Mouse (Mus musculus): Measurements from ENCODE around the gene Ifna5. TPM values are rescaled to one million over a fixed set of nuclear protein-coding genes. Genes with fewer than 3 reads are reported as not detected.
A peak's percentile ranks its signal among the peaks of the same experiment; 100 is the strongest.

Ifna5 gene
- polyA plus RNA-seq, 2 experiments = not detected

- 12% methylated on average over 4 of the region's 4 CpGs for WGBS (ENCODE audit: insufficient replicate concordance)
- Histone ChIP-seq H3K27me3 (ENCODE audit: control insufficient read depth, insufficient read depth, low read length) (no peaks in the 10 kb centered on the region), H3K9me3 (ENCODE audit: control insufficient read depth, low read length) (no peaks in the 10 kb centered on the region), H3K4me3 (ENCODE audit: insufficient read depth in 1 of 2, low read depth in 2 of 2, low read length in 2 of 2) (no peak overlapping the region), H3K9ac (replicated peaks) (no peak overlapping the region), H3K27ac (no peak overlapping the region), H3K36me3 (replicated peaks; ENCODE audit: control insufficient read depth, insufficient read depth, low read depth) (no peaks in the 10 kb centered on the region), H3K4me2 (ENCODE audit: low read depth) (no peak overlapping the region), H3K4me1 (replicated peaks; ENCODE audit: control insufficient read depth in 2 of 2, insufficient read depth in 2 of 2, low read length in 1 of 2) (no peaks in the 10 kb centered on the region)
- DNase-seq (ENCODE audit: low read depth in 3 of 3, low spot score in 3 of 3) = no peak
- no peak; the same call in 1 of the 2 replicates for TF ChIP-seq CTCF (IDR thresholded peaks at IDR 0.05; ENCODE audit: low read depth)
- ATAC-seq (ENCODE audit: insufficient read depth) = no peak
Observed at GRCm38 (mm10) chr4:88830523-88830922, 4.8 kb upstream of the Ifna5 start.

DNA sequence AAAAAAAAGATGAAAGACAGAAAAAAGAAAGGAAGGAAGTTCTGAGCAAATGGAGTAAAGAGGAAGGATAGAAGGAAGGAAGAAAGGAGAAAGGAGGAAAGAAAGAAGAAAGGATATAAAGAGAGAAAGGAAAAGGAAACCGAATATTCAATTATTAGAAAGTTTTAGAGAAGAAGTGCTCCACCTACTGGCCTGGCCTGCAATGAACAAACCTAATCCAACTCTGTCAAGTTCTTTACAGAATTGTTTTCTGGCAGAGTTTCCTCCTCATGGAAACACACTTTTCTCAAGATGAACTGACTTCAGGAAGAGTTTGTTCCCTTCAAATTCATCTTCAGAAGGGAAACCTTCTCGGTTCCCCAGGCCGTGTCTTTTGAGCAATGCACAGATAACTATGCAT lies 3.5 kb downstream of the Ifna5 start:
- ATAC-seq (ENCODE audit: insufficient read depth) (no peak), DNase-seq (ENCODE audit: low read depth in 3 of 3, low spot score in 3 of 3) (no peak)
- H3K36me3 ChIP-seq (replicated peaks; ENCODE audit: control insufficient read depth, insufficient read depth, low read depth) = no peaks in the 10 kb centered on the region
- no peaks in the 10 kb centered on the region for H3K9me3 ChIP-seq (ENCODE audit: control insufficient read depth, low read length)
- H3K4me2 ChIP-seq (ENCODE audit: low read depth) = no peak overlapping the region
- 27% methylated on average over 3 of the region's 3 CpGs for WGBS (ENCODE audit: insufficient replicate concordance)
- no peak for TF ChIP-seq EP300 (IDR thresholded peaks at IDR 0.05; ENCODE audit: low read depth)
- peak; percentile 41; the same call in 1 of the 2 replicates for TF ChIP-seq CTCF (IDR thresholded peaks at IDR 0.05; ENCODE audit: low read depth)
- H3K27me3 ChIP-seq (ENCODE audit: control insufficient read depth, insufficient read depth, low read length) = no peaks in the 10 kb centered on the region
- no peak overlapping the region for H3K4me3 ChIP-seq (ENCODE audit: insufficient read depth in 1 of 2, low read depth in 2 of 2, low read length in 2 of 2)
- no peaks in the 10 kb centered on the region for H3K4me1 ChIP-seq (replicated peaks; ENCODE audit: control insufficient read depth in 2 of 2, insufficient read depth in 2 of 2, low read length in 1 of 2)
- H3K27ac ChIP-seq = no peak overlapping the region
- H3K9ac ChIP-seq (replicated peaks) = no peak overlapping the region

GRCm38 (mm10) chr4:88840058-88840457 lies 4.7 kb downstream of the Ifna5 start:
- Histone ChIP-seq H3K27me3 (ENCODE audit: control insufficient read depth, insufficient read depth, low read length) (no peaks in the 10 kb centered on the region), H3K27ac (no peak overlapping the region), H3K4me1 (replicated peaks; ENCODE audit: control insufficient read depth in 2 of 2, insufficient read depth in 2 of 2, low read length in 1 of 2) (no peaks in the 10 kb centered on the region), H3K36me3 (replicated peaks; ENCODE audit: control insufficient read depth, insufficient read depth, low read depth) (no peaks in the 10 kb centered on the region), H3K9me3 (ENCODE audit: control insufficient read depth, low read length) (no peaks in the 10 kb centered on the region), H3K4me3 (ENCODE audit: insufficient read depth in 1 of 2, low read depth in 2 of 2, low read length in 2 of 2) (no peak overlapping the region), H3K4me2 (ENCODE audit: low read depth) (no peak overlapping the region), H3K9ac (replicated peaks) (no peak overlapping the region)
- WGBS (ENCODE audit: insufficient replicate concordance) = 43% methylated on average over 3 of the region's 3 CpGs
- no peak for ATAC-seq (ENCODE audit: insufficient read depth)
- TF ChIP-seq CTCF (IDR thresholded peaks at IDR 0.05; ENCODE audit: low read depth) = no peak
- TF ChIP-seq EP300 (IDR thresholded peaks at IDR 0.05; ENCODE audit: low read depth) = no peak
- no peak for DNase-seq (ENCODE audit: low read depth in 3 of 3, low spot score in 3 of 3)

- 35% methylated on average over 2 of the region's 2 CpGs for WGBS (ENCODE audit: insufficient replicate concordance)
- H3K36me3 ChIP-seq (replicated peaks; ENCODE audit: control insufficient read depth, insufficient read depth, low read depth) = no peaks in the 10 kb centered on the region
Observed at GRCm38 (mm10) chr4:88841438-88841911, 6.2 kb downstream of the Ifna5 start, which contains the start of gene Ifna4. Gene Ifna4, plus strand, starts transcription at chr4:88841861.

DNA sequence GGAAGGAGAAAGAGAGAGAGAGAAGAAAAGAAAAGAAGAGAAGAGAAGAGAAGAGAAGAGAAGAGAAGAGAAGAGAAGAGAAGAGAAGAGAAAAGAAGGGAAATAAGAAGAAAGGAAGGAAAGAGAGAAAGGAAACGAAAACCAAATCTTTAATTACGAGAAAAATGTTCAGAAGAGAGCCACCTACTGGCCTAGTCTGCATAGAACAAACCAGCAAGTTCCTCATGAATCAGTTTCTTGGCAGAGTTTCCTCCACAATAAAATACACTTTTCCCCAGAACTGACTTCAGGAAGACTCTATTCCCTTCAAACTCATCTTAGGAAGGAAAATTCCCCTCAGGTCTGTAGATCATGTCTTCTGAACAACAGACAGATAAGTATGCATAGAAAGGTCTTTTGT lies 10.0 kb downstream of the Ifna5 start:
- no peak for ATAC-seq (ENCODE audit: insufficient read depth)
- no peak overlapping the region for H3K4me2 ChIP-seq (ENCODE audit: low read depth)
- DNase-seq (ENCODE audit: low read depth in 3 of 3, low spot score in 3 of 3) = no peak
- no peak overlapping the region for H3K9ac ChIP-seq (replicated peaks)
- TF ChIP-seq EP300 (IDR thresholded peaks at IDR 0.05; ENCODE audit: low read depth) (no peak), CTCF (IDR thresholded peaks at IDR 0.05; ENCODE audit: low read depth) (no peak; the same call in 1 of the 2 replicates)
- H3K27ac ChIP-seq = no peak overlapping the region
- no peak overlapping the region for H3K4me3 ChIP-seq (ENCODE audit: insufficient read depth in 1 of 2, low read depth in 2 of 2, low read length in 2 of 2)
- H3K36me3 ChIP-seq (replicated peaks; ENCODE audit: control insufficient read depth, insufficient read depth, low read depth) = no peaks in the 10 kb centered on the region
- WGBS (ENCODE audit: insufficient replicate concordance) = 27% methylated on average over 2 of the region's 2 CpGs
- H3K27me3 ChIP-seq (ENCODE audit: control insufficient read depth, insufficient read depth, low read length) = no peaks in the 10 kb centered on the region
- no peaks in the 10 kb centered on the region for H3K4me1 ChIP-seq (replicated peaks; ENCODE audit: control insufficient read depth in 2 of 2, insufficient read depth in 2 of 2, low read length in 1 of 2)
- no peaks in the 10 kb centered on the region for H3K9me3 ChIP-seq (ENCODE audit: control insufficient read depth, low read length)

More at GRCm38 (mm10) chr4:88841438-88841911, 6.2 kb downstream of the Ifna5 start, which contains the start of gene Ifna4:
- Histone ChIP-seq H3K4me1 (replicated peaks; ENCODE audit: control insufficient read depth in 2 of 2, insufficient read depth in 2 of 2, low read length in 1 of 2) (no peaks in the 10 kb centered on the region), H3K4me2 (ENCODE audit: low read depth) (no peak within 1 kb of the TSS), H3K27ac (no peak within 1 kb of the TSS), H3K27me3 (ENCODE audit: control insufficient read depth, insufficient read depth, low read length) (no peaks in the 10 kb centered on the region), H3K4me3 (ENCODE audit: insufficient read depth in 1 of 2, low read depth in 2 of 2, low read length in 2 of 2) (no peak within 1 kb of the TSS), H3K9me3 (ENCODE audit: control insufficient read depth, low read length) (no peaks in the 10 kb centered on the region), H3K9ac (replicated peaks) (no peak within 1 kb of the TSS)
- ATAC-seq (ENCODE audit: insufficient read depth) (no peak), DNase-seq (ENCODE audit: low read depth in 3 of 3, low spot score in 3 of 3) (no peak)
- TF ChIP-seq EP300 (IDR thresholded peaks at IDR 0.05; ENCODE audit: low read depth) (no peak), CTCF (IDR thresholded peaks at IDR 0.05; ENCODE audit: low read depth) (no peak)
